Mouse (Mus musculus): ENCODE results near the gene Id1. TPM values are rescaled to one million over a fixed set of nuclear protein-coding genes. Genes with fewer than 3 reads are reported as not detected.

Gene Id1
- total and polyA plus RNA-seq, 2 experiments = 16.4 to 33.0 TPM

GRCm38 (mm10) chr2:152775357-152775756 is 39.3 kb downstream of the Id1 start:
- 69% methylated on average over 4 of the region's 4 CpGs for WGBS
- Histone ChIP-seq H3K36me3 (ENCODE audit: control insufficient read depth, insufficient read depth, low read length) (no peaks in the 10 kb centered on the region), H3K4me1 (ENCODE audit: control insufficient read depth, insufficient read depth, low read length) (no peaks in the 10 kb centered on the region), H3K27me3 (ENCODE audit: control insufficient read depth, insufficient read depth, low read length) (no peaks in the 10 kb centered on the region), H3K9ac (ENCODE audit: low read depth, low read length) (no peak overlapping the region), H3K27ac (replicated peaks; ENCODE audit: insufficient read depth, low read depth, low read length) (no peak overlapping the region), H3K4me3 (ENCODE audit: insufficient read depth, low read depth, low read length) (no peak overlapping the region), H3K79me2 (ENCODE audit: control insufficient read depth, insufficient read depth, low read length) (no peaks in the 10 kb centered on the region)
- TF ChIP-seq POLR2A (IDR thresholded peaks at IDR 0.05; ENCODE audit: extremely low read depth, insufficient read depth, low read length) = no peak
- no peak for TF ChIP-seq CTCF (IDR thresholded peaks at IDR 0.05; ENCODE audit: low read depth, low read length)
- no peak for DNase-seq (ENCODE audit: extremely low read depth, low read depth, low spot score)

- no peak overlapping the region for H3K4me3 ChIP-seq (ENCODE audit: insufficient read depth, low read depth, low read length)
- H3K27ac ChIP-seq (replicated peaks; ENCODE audit: insufficient read depth, low read depth, low read length) = no peak overlapping the region
- WGBS = 92% methylated on average over 3 of the region's 3 CpGs
Observed at GRCm38 (mm10) chr2:152776019-152776418, 40.0 kb downstream of the Id1 start.

GRCm38 (mm10) chr2:152776435-152776834 is 40.4 kb downstream of the Id1 start:
- H3K36me3 ChIP-seq (ENCODE audit: control insufficient read depth, insufficient read depth, low read length) = no peaks in the 10 kb centered on the region
- no peaks in the 10 kb centered on the region for H3K27me3 ChIP-seq (ENCODE audit: control insufficient read depth, insufficient read depth, low read length)
- H3K4me3 ChIP-seq (ENCODE audit: insufficient read depth, low read depth, low read length) = no peak overlapping the region
- H3K27ac ChIP-seq (replicated peaks; ENCODE audit: insufficient read depth, low read depth, low read length) = no peak overlapping the region
- no peak overlapping the region for H3K9ac ChIP-seq (ENCODE audit: low read depth, low read length)
- WGBS = 90% methylated on average over 2 of the region's 2 CpGs
- no peak for TF ChIP-seq CTCF (IDR thresholded peaks at IDR 0.05; ENCODE audit: low read depth, low read length)
- TF ChIP-seq POLR2A (IDR thresholded peaks at IDR 0.05; ENCODE audit: extremely low read depth, insufficient read depth, low read length) = no peak
- H3K4me1 ChIP-seq (ENCODE audit: control insufficient read depth, insufficient read depth, low read length) = no peaks in the 10 kb centered on the region
- DNase-seq (ENCODE audit: extremely low read depth, low read depth, low spot score) = no peak
- H3K79me2 ChIP-seq (ENCODE audit: control insufficient read depth, insufficient read depth, low read length) = no peaks in the 10 kb centered on the region; the same call in 1 of the 2 replicates

More at GRCm38 (mm10) chr2:152776019-152776418, 40.0 kb downstream of the Id1 start:
- DNase-seq (ENCODE audit: extremely low read depth, low read depth, low spot score) = no peak
- TF ChIP-seq CTCF (IDR thresholded peaks at IDR 0.05; ENCODE audit: low read depth, low read length) (no peak), POLR2A (IDR thresholded peaks at IDR 0.05; ENCODE audit: extremely low read depth, insufficient read depth, low read length) (no peak)
- Histone ChIP-seq H3K79me2 (ENCODE audit: control insufficient read depth, insufficient read depth, low read length) (no peaks in the 10 kb centered on the region; the same call in 1 of the 2 replicates), H3K9ac (ENCODE audit: low read depth, low read length) (no peak overlapping the region), H3K4me1 (ENCODE audit: control insufficient read depth, insufficient read depth, low read length) (no peaks in the 10 kb centered on the region), H3K27me3 (ENCODE audit: control insufficient read depth, insufficient read depth, low read length) (no peaks in the 10 kb centered on the region), H3K36me3 (ENCODE audit: control insufficient read depth, insufficient read depth, low read length) (no peaks in the 10 kb centered on the region)

- H3K27me3 ChIP-seq (ENCODE audit: control insufficient read depth, insufficient read depth, low read length) = no peaks in the 10 kb centered on the region
- 95% methylated on average over 3 of the region's 3 CpGs for WGBS
- no peaks in the 10 kb centered on the region; the same call in 1 of the 2 replicates for H3K79me2 ChIP-seq (ENCODE audit: control insufficient read depth, insufficient read depth, low read length)
- TF ChIP-seq POLR2A (IDR thresholded peaks at IDR 0.05; ENCODE audit: extremely low read depth, insufficient read depth, low read length) (no peak), CTCF (IDR thresholded peaks at IDR 0.05; ENCODE audit: low read depth, low read length) (no peak)
- H3K4me3 ChIP-seq (ENCODE audit: insufficient read depth, low read depth, low read length) = no peak overlapping the region
- no peak overlapping the region for H3K27ac ChIP-seq (replicated peaks; ENCODE audit: insufficient read depth, low read depth, low read length)
- DNase-seq (ENCODE audit: extremely low read depth, low read depth, low spot score) = no peak
- H3K36me3 ChIP-seq (ENCODE audit: control insufficient read depth, insufficient read depth, low read length) = no peaks in the 10 kb centered on the region
- H3K4me1 ChIP-seq (ENCODE audit: control insufficient read depth, insufficient read depth, low read length) = no peaks in the 10 kb centered on the region
- no peak overlapping the region for H3K9ac ChIP-seq (ENCODE audit: low read depth, low read length)
Observed at GRCm38 (mm10) chr2:152777081-152777480, 41.0 kb downstream of the Id1 start.

GRCm38 (mm10) chr2:152780466-152780865 is 44.4 kb downstream of the Id1 start:
- Histone ChIP-seq H3K4me1 (ENCODE audit: control insufficient read depth, insufficient read depth, low read length) (peaks cover 13% of the 10 kb centered on the region), H3K36me3 (ENCODE audit: control insufficient read depth, insufficient read depth, low read length) (no peaks in the 10 kb centered on the region), H3K27me3 (ENCODE audit: control insufficient read depth, insufficient read depth, low read length) (no peaks in the 10 kb centered on the region), H3K27ac (replicated peaks; ENCODE audit: insufficient read depth, low read depth, low read length) (no peak overlapping the region), H3K79me2 (ENCODE audit: control insufficient read depth, insufficient read depth, low read length) (peaks cover 10% of the 10 kb centered on the region; the same call in 1 of the 2 replicates), H3K9ac (ENCODE audit: low read depth, low read length) (no peak overlapping the region), H3K4me3 (ENCODE audit: insufficient read depth, low read depth, low read length) (no peak overlapping the region)
- no peak for DNase-seq (ENCODE audit: extremely low read depth, low read depth, low spot score)
- 97% methylated on average over 2 of the region's 2 CpGs for WGBS
- TF ChIP-seq POLR2A (IDR thresholded peaks at IDR 0.05; ENCODE audit: extremely low read depth, insufficient read depth, low read length) (no peak), CTCF (IDR thresholded peaks at IDR 0.05; ENCODE audit: low read depth, low read length) (no peak)

- H3K9ac ChIP-seq (ENCODE audit: low read depth, low read length) = no peak overlapping the region
- H3K4me1 ChIP-seq (ENCODE audit: control insufficient read depth, insufficient read depth, low read length) = peaks cover 20% of the 10 kb centered on the region
- H3K36me3 ChIP-seq (ENCODE audit: control insufficient read depth, insufficient read depth, low read length) = no peaks in the 10 kb centered on the region
- H3K27ac ChIP-seq (replicated peaks; ENCODE audit: insufficient read depth, low read depth, low read length) = no peak overlapping the region
- no peak for TF ChIP-seq POLR2A (IDR thresholded peaks at IDR 0.05; ENCODE audit: extremely low read depth, insufficient read depth, low read length)
- no peak for TF ChIP-seq CTCF (IDR thresholded peaks at IDR 0.05; ENCODE audit: low read depth, low read length)
- 89% methylated on average over 3 of the region's 3 CpGs for WGBS
- H3K79me2 ChIP-seq (ENCODE audit: control insufficient read depth, insufficient read depth, low read length) = peaks cover 10% of the 10 kb centered on the region; the same call in 1 of the 2 replicates
- no peak overlapping the region for H3K4me3 ChIP-seq (ENCODE audit: insufficient read depth, low read depth, low read length)
- DNase-seq (ENCODE audit: extremely low read depth, low read depth, low spot score) = no peak
- no peaks in the 10 kb centered on the region for H3K27me3 ChIP-seq (ENCODE audit: control insufficient read depth, insufficient read depth, low read length)
Observed at GRCm38 (mm10) chr2:152781031-152781711, 45.1 kb downstream of the Id1 start.
